Mouse (Mus musculus): ENCODE data around the gene Wfikkn1.

Gene Wfikkn1

GRCm38 (mm10) chr17:25880196-25880910, at the start of gene Wfikkn1:
TSS of gene Wfikkn1 (minus strand) at chr17:25880858.
- no peak for DNase-seq

DNA sequence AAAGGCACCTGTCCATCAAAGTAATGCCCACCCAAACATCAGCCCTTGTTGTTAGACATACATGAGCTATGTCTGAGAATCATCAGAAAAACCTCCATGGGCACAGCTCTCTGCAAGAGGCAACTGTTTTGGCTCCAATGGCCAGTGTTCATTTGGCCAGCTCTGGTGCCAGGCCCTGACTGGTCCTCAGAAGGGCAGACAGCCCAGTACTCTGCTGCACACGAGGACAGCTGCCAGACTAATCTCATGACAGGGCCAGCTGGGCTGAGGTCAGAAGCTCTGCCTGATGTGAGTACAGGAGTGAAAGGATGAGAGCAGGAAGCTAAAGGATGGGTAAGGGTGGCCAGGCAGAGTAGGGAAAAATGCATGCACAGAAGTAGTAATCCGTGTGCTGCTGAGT, 44.7 kb upstream of the Wfikkn1 start:
- peak; percentile 89 for DNase-seq

DNA sequence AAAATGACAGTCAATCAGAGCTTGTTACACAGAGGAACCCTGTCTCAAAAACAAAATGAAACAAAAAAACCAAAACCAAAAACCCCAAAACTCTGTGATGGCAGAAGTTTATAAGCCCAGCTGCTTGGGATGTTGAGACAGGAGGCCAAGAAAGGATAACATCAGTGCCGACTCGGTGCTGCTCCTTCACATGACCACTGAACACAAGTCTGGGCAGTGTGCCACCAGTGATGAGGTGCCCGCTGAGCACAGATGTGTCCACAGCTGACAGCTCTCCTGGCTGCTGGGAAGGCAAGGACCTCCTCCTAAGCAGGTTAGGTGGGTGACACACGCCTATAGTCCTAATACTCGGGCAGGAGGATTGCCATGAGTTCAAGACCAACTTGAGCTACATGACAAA, 41.5 kb upstream of the Wfikkn1 start:
- DNase-seq = no peak

DNA sequence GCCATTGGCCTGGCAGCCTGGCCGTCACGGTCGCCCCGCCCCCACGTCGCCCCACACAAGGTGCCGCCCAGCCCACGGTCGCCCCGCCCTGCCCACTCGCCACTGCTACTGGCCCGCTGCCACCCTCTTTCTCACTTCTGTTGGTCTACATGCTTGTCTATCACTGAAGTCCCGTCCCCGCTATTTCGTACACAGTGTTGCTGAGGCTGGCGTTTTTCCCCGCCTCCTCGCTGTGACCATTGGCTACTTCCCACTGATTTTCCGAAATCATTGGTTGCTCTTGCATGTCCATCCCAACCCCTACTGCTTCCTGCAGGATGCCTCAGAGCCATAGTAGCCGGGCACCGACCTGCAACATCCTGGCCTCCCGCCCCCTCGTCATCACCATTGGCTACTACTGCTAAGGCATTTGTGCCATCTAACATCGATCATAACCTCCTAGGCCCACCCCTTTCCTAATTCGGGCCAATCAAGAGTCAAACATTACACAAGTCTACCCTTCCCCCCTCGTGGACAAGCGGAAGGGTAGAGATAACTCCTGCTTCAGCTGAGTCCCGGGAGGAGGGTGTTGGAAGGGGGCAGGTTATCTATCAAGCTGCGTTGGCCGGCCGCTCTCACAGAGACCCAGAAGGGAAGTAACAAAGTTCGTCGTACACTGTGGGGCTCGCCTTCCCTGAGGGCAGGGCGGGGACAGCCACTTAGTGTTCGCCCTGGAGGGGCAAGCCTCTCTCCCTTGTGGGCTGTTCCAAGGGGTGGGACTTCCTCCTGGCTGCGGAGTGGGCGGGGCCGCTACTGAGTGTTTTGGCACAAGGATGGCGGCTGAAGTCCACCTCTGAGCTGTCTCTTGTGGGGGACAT, 39.4 kb upstream of the Wfikkn1 start:
- DNase-seq = peak; percentile 100

DNA sequence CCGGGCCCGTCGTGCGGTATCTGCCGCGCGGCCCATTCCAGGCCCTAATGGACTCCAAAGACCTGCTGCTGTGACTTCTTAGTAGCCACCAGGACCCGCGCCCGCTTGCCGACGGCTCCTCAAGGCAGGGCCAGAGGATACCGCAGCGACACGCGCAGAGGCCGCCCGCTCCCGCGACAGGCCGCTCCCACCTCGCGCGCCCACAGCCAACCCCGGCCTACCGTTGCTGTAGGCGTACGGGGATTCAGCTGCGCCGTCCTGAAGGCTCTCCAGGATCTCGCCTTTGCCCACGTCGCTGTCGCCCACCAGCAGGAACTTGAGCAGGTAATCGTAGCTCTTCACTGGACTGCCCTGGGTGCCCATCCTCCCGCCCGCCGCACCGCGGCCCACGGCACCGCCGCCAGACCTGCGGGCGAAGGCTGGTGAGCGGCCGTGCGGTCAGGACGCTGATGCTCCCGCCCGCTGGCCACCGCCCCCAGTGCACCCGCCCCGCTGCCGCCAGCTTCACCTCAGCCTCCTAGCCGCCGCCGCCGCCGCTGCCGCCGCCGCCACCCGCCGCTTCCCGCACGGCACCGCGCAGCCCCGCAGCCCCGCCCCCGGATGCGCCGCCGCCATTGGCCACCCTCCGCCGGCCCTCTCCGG, 38.6 kb upstream of the Wfikkn1 start, which contains the start of gene Rab40c:
Gene Rab40c, minus strand, starts transcription at position 584 of the 642 bp plus-strand sequence.
- DNase-seq = peak; percentile 62

GRCm38 (mm10) chr17:25918037-25918750, 37.5 kb upstream of the Wfikkn1 start:
- DNase-seq = no peak

DNA sequence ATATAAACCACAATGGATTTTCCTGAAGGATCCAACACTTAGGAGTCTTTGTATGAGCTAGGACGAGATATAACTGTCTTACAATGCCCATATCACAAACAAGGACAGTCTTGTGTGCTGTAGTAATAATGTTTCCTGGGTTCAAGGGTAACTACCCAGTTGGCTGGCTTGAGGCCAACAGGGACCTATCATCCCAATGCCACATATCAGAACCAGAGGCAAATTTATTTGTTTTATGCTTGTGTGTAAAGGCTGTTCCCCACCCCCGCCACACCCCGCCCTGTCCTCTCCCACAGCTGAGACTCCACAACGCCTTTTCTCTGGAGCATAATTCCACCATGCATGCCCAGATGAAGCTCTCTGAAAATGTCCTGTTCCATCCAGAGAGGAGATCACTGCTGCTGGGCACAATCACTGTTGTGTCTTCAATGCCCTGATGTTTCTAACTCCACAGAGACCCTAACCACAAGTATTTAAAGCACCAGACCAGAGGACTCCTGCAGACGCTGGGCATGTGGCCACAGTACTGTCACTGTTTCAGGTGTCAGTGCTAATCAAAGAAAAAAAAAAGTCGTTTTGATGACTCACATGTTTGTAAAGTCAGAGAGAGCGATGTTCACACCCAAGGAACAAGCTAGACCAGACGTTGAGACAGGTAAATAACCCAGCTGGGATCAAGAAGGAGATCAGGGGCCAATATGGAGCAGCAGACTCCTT, 36.4 kb upstream of the Wfikkn1 start:
- DNase-seq = no peak

DNA sequence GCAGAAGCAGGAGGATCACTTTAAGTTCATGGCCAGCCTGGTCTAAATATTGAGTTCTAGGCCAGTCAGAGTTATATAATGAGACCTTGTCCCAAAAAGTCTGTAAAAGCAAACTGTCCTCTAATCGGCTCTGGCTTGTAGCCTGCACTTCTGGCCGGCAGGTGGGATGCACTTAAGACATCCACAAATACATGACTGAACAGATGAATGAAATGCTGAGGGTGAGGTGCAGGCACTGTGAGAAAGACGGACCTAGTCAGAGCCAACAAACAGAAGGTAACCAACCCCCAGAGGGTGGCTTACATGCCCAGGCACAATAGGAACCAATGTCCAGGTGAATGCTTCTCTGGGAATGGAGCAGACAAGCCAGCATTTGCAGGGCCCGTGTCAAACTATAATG, 33.6 kb upstream of the Wfikkn1 start:
- DNase-seq = no peak

DNA sequence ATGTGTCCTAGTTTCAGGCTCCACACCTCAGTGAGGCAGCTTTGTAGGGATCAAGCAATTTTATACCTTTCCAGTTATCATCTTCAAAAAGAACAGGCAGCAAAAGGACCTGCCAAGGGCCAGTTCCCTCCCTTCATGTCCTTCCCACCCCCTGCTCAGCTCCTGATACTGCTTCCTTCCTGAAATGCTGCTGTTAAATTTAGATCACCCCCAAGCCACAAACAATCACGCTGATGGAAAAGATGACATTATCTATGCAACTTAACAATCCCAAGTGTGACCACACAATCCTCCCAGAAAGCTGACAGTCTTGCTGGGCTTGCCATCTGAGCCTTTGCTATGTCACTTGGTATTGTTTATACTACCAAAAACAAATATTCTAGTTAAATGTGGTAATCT, 33.2 kb upstream of the Wfikkn1 start:
- no peak for DNase-seq

- DNase-seq = peak; percentile 89
These were observed 32.7 kb upstream of the Wfikkn1 start for GRCm38 (mm10) chr17:25913186-25913876.

DNA sequence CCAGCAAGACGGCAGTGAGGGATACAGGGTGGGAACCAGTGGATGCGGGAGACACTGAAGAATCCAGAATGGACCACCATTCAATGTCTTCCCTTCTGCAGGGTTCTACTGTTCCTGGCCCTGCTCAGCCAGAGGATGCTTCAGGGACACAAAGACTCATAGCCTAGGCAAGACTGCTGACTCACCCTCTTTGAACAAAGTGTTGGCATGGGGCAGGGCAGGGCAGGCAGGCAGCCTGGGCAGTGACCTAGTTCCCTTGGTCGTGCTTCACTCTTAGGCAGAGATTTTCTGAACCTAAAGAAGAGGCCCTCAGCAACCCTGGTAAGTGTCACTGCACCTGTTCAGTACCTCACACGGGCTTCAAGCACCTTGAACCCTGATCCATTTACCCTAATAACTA, 31.2 kb upstream of the Wfikkn1 start:
- peak; percentile 35 for DNase-seq

DNA sequence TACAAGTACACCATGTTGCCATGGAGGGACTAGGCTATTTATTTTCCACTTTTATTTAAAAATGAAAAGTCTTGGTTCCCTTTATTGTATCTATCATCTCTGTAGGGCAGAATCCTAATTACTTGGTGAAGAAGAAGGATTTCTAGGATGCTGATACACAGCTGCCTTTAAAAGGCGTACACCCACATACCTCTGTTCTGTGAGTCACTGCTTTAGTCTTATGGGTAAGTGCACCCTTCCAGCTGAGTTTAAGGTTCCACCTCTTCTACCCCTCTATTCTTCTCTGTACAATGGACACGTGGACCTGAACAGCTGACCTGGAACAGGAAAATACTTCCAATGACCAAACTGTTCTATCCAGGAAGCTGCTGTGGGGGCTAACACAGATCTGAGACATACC, 27.0 kb upstream of the Wfikkn1 start:
- no peak for DNase-seq

DNA sequence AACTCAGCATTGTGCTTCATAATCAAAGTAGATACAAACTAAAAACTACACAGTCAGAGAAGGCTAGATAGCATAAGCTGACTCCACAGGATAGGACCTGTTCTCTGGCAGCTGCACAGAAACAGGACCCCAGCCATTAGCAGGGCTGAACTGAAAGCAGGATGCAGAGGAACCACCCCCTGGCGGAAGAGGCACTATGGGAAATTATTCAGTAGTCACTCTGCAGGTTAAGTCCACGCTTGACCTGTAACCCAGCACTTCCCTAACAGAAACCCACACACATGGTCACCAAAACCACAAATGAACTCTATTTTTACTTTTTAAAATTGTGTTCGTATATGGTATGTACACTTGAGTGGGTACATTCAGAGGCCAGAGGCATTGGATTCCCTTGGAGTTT, 22.4 kb upstream of the Wfikkn1 start:
- no peak for DNase-seq

- no peak for DNase-seq
These were observed 19.5 kb upstream of the Wfikkn1 start for GRCm38 (mm10) chr17:25900193-25900592.

GRCm38 (mm10) chr17:25895891-25896290, 15.2 kb upstream of the Wfikkn1 start:
- DNase-seq = no peak

- no peak for DNase-seq
These were observed 14.8 kb upstream of the Wfikkn1 start for GRCm38 (mm10) chr17:25895415-25895814.

DNA sequence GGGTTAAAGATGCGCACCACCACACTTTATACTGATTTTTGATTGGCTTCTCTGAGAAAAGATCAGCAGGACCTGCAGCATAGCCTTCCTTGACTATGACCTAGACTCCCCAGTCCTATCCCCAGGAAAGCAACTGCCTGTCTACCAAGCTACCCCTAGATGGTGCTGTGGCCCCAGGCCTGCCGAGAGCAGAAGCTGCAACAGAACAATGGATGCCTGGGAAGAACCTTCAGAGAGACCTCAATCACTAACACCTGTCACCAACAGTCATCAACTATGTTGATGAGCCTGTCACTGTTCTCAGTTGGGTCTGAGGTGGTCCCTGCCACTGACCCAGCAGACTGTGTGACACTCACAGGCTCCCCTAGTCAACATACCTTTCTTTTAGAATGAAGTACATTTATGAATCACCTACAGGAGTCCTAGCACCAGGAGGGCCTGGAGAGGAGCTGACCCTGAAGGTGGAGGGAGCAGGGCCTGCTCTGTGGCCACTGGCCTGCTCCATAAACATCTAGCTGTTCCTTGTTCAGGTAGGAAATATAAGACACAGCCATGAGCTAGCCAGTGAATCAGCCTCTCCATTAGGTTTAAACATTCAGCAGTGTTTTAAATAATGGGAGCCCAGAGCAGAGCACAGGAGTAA, 13.4 kb upstream of the Wfikkn1 start:
- DNase-seq = no peak

DNA sequence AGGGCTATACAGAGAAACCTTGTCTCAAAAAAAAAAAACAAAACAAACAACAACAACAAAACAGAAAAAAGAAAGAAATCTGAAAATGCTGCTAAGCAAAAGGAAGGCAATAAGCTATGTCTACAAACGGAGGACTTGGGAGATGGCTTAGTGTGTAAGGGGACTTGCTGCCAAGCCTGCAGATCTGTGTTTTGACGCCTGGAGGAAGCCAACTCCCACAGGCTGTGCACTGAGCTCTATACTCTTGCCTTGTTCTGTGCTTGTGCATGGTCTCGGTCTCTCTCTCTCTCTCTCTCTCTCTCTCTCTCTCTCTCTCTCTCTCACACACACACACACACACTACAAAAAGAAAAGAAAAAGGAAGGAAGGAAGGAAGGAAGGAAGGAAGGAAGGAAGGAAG, 8.2 kb upstream of the Wfikkn1 start:
- DNase-seq = no peak

GRCm38 (mm10) chr17:25887467-25887866, 6.8 kb upstream of the Wfikkn1 start:
- no peak for DNase-seq

GRCm38 (mm10) chr17:25886806-25887205, 6.1 kb upstream of the Wfikkn1 start:
- no peak for DNase-seq

GRCm38 (mm10) chr17:25885636-25886035, 5.0 kb upstream of the Wfikkn1 start:
- no peak for DNase-seq

Data from layer of hippocampus, adult 9-11 months (tissue).